Mouse (Mus musculus): Measurements from ENCODE around the gene Kcnj9. TPM values are rescaled to one million over a fixed set of nuclear protein-coding genes. Genes with fewer than 3 reads are reported as not detected.

Gene Kcnj9
- polyA plus RNA-seq, 1 experiment = 0.01 TPM

GRCm38 (mm10) chr1:172323801-172324359, 5.2 kb downstream of the Kcnj9 start:
- Histone ChIP-seq H3K79me2 (ENCODE audit: control insufficient read depth, insufficient read depth) (no peaks in the 10 kb centered on the region), H3K36me3 (ENCODE audit: control insufficient read depth, insufficient read depth) (no peaks in the 10 kb centered on the region), H3K4me2 (ENCODE audit: low read depth) (no peak overlapping the region), H3K27me3 (ENCODE audit: control insufficient read depth, insufficient read depth, insufficient read length) (peaks cover 6% of the 10 kb centered on the region), H3ac (ENCODE audit: control insufficient read depth, insufficient read length) (no peak overlapping the region), H3K4me3 (no peak overlapping the region)
- no peak for TF ChIP-seq MAX (IDR thresholded peaks at IDR 0.05; ENCODE audit: low read depth)
- no peak for TF ChIP-seq CEBPB (IDR thresholded peaks at IDR 0.05; ENCODE audit: insufficient read depth, poor library complexity, severe bottlenecking)
- TF ChIP-seq MYOG (IDR thresholded peaks at IDR 0.05; ENCODE audit: control insufficient read depth in 1 of 3, insufficient read depth in 1 of 3, insufficient read length in 2 of 3, low read depth in 2 of 3) = no peak
- no peak for TF ChIP-seq REST (IDR thresholded peaks at IDR 0.05; ENCODE audit: insufficient read depth, insufficient read length)
- TF ChIP-seq E2F4 (IDR thresholded peaks at IDR 0.05; ENCODE audit: insufficient read depth) = no peak
- no peak for TF ChIP-seq POLR2AphosphoS2 (IDR thresholded peaks at IDR 0.05; ENCODE audit: insufficient read length, low read depth)
- no peak for TF ChIP-seq TCF3 (IDR thresholded peaks at IDR 0.05; ENCODE audit: insufficient read length, low read depth)
- TF ChIP-seq SRF (IDR thresholded peaks at IDR 0.05; ENCODE audit: control insufficient read depth, insufficient read length, low read depth) = no peak
- no peak for TF ChIP-seq MYOD1 (IDR thresholded peaks at IDR 0.05; ENCODE audit: control insufficient read depth in 1 of 3, insufficient read length in 2 of 3, low read depth in 2 of 3)
- TF ChIP-seq USF1 (IDR thresholded peaks at IDR 0.05; ENCODE audit: low read depth) = no peak
- TF ChIP-seq TCF12 (IDR thresholded peaks at IDR 0.05; ENCODE audit: insufficient read depth, poor library complexity, severe bottlenecking) = no peak

GRCm38 (mm10) chr1:172323298-172323697, 5.8 kb downstream of the Kcnj9 start:
- H3K79me2 ChIP-seq (ENCODE audit: control insufficient read depth, insufficient read depth) = no peaks in the 10 kb centered on the region
- H3K4me3 ChIP-seq = no peak overlapping the region
- no peaks in the 10 kb centered on the region for H3K27me3 ChIP-seq (ENCODE audit: control insufficient read depth, insufficient read depth, insufficient read length)
- H3K36me3 ChIP-seq (ENCODE audit: control insufficient read depth, insufficient read depth) = no peaks in the 10 kb centered on the region
- TF ChIP-seq POLR2A (IDR thresholded peaks at IDR 0.05; ENCODE audit: insufficient read length, low read depth) (no peak), MYOD1 (IDR thresholded peaks at IDR 0.05; ENCODE audit: control insufficient read depth in 1 of 3, insufficient read length in 2 of 3, low read depth in 2 of 3) (no peak), MYOG (IDR thresholded peaks at IDR 0.05; ENCODE audit: control insufficient read depth in 1 of 3, insufficient read depth in 1 of 3, insufficient read length in 2 of 3, low read depth in 2 of 3) (no peak), USF1 (IDR thresholded peaks at IDR 0.05; ENCODE audit: low read depth) (no peak), TCF3 (IDR thresholded peaks at IDR 0.05; ENCODE audit: insufficient read length, low read depth) (no peak), CEBPB (IDR thresholded peaks at IDR 0.05; ENCODE audit: insufficient read depth, poor library complexity, severe bottlenecking) (no peak), POLR2AphosphoS2 (IDR thresholded peaks at IDR 0.05; ENCODE audit: insufficient read length, low read depth) (no peak), MAX (IDR thresholded peaks at IDR 0.05; ENCODE audit: low read depth) (no peak), E2F4 (IDR thresholded peaks at IDR 0.05; ENCODE audit: insufficient read depth) (no peak), SRF (IDR thresholded peaks at IDR 0.05; ENCODE audit: control insufficient read depth, insufficient read length, low read depth) (no peak), TCF12 (IDR thresholded peaks at IDR 0.05; ENCODE audit: insufficient read depth, poor library complexity, severe bottlenecking) (no peak), REST (IDR thresholded peaks at IDR 0.05; ENCODE audit: insufficient read depth, insufficient read length) (no peak)
- H3K4me2 ChIP-seq (ENCODE audit: low read depth) = no peak overlapping the region
- no peak overlapping the region for H3ac ChIP-seq (ENCODE audit: control insufficient read depth, insufficient read length)

GRCm38 (mm10) chr1:172322725-172323124, 6.4 kb downstream of the Kcnj9 start:
- no peak overlapping the region for H3K4me2 ChIP-seq (ENCODE audit: low read depth)
- no peak for TF ChIP-seq SRF (IDR thresholded peaks at IDR 0.05; ENCODE audit: control insufficient read depth, insufficient read length, low read depth)
- no peak for TF ChIP-seq TCF3 (IDR thresholded peaks at IDR 0.05; ENCODE audit: insufficient read length, low read depth)
- no peak for TF ChIP-seq MAX (IDR thresholded peaks at IDR 0.05; ENCODE audit: low read depth)
- TF ChIP-seq MYOD1 (IDR thresholded peaks at IDR 0.05; ENCODE audit: control insufficient read depth in 1 of 3, insufficient read length in 2 of 3, low read depth in 2 of 3) = no peak
- TF ChIP-seq MYOG (IDR thresholded peaks at IDR 0.05; ENCODE audit: control insufficient read depth in 1 of 3, insufficient read depth in 1 of 3, insufficient read length in 2 of 3, low read depth in 2 of 3) = no peak
- TF ChIP-seq USF1 (IDR thresholded peaks at IDR 0.05; ENCODE audit: low read depth) = no peak
- no peak for TF ChIP-seq E2F4 (IDR thresholded peaks at IDR 0.05; ENCODE audit: insufficient read depth)
- TF ChIP-seq REST (IDR thresholded peaks at IDR 0.05; ENCODE audit: insufficient read depth, insufficient read length) = no peak
- TF ChIP-seq CEBPB (IDR thresholded peaks at IDR 0.05; ENCODE audit: insufficient read depth, poor library complexity, severe bottlenecking) = no peak
- no peak for TF ChIP-seq POLR2AphosphoS2 (IDR thresholded peaks at IDR 0.05; ENCODE audit: insufficient read length, low read depth)
- no peak for TF ChIP-seq TCF12 (IDR thresholded peaks at IDR 0.05; ENCODE audit: insufficient read depth, poor library complexity, severe bottlenecking)
- no peak for TF ChIP-seq POLR2A (IDR thresholded peaks at IDR 0.05; ENCODE audit: insufficient read length, low read depth)
- no peak overlapping the region for H3K4me3 ChIP-seq
- H3ac ChIP-seq (ENCODE audit: control insufficient read depth, insufficient read length) = no peak overlapping the region
- no peaks in the 10 kb centered on the region for H3K36me3 ChIP-seq (ENCODE audit: control insufficient read depth, insufficient read depth)
- no peaks in the 10 kb centered on the region for H3K79me2 ChIP-seq (ENCODE audit: control insufficient read depth, insufficient read depth)
- no peaks in the 10 kb centered on the region for H3K27me3 ChIP-seq (ENCODE audit: control insufficient read depth, insufficient read depth, insufficient read length)

- Histone ChIP-seq H3K27me3 (ENCODE audit: control insufficient read depth, insufficient read depth, insufficient read length) (no peaks in the 10 kb centered on the region), H3ac (ENCODE audit: control insufficient read depth, insufficient read length) (no peak overlapping the region), H3K79me2 (ENCODE audit: control insufficient read depth, insufficient read depth) (no peaks in the 10 kb centered on the region), H3K4me2 (ENCODE audit: low read depth) (no peak overlapping the region), H3K4me3 (no peak overlapping the region), H3K36me3 (ENCODE audit: control insufficient read depth, insufficient read depth) (no peaks in the 10 kb centered on the region)
- TF ChIP-seq TCF3 (IDR thresholded peaks at IDR 0.05; ENCODE audit: insufficient read length, low read depth) (no peak), SRF (IDR thresholded peaks at IDR 0.05; ENCODE audit: control insufficient read depth, insufficient read length, low read depth) (no peak), POLR2AphosphoS2 (IDR thresholded peaks at IDR 0.05; ENCODE audit: insufficient read length, low read depth) (no peak), E2F4 (IDR thresholded peaks at IDR 0.05; ENCODE audit: insufficient read depth) (no peak), TCF12 (IDR thresholded peaks at IDR 0.05; ENCODE audit: insufficient read depth, poor library complexity, severe bottlenecking) (no peak), MYOD1 (IDR thresholded peaks at IDR 0.05; ENCODE audit: control insufficient read depth in 1 of 3, insufficient read length in 2 of 3, low read depth in 2 of 3) (no peak)
Observed at GRCm38 (mm10) chr1:172319921-172320411, 9.2 kb downstream of the Kcnj9 start.

Measured in myocyte (in vitro differentiated cells).